17 mouse cellular contexts compared by ENCODE assay signal in the genomic region with DNA sequence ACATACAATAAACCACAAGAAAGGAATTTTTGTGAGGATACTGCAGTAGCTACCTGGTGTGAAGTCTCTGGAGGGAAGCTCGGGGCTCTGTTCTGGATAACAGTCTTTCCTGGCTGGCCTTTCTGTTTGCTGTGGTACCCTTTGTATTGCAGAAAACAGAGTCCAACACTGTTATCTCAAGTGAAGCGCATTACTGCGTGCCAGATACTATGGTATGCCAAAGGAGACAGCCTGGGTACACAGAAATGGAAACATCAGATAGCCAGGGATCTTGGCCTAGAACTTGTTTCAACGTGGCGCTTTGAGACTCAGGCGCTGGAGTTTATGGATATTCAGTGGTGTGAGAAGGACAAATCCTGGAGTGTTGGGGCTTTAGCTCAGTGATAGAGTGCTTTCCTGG. TPM values are rescaled to one million over a fixed set of nuclear protein-coding genes. Genes with fewer than 3 reads are reported as not detected.
DNase-seq lines count a peak whose midpoint lies in the region; TF ChIP-seq lines count a peak whose summit lies in the region.
"Had no signal": no experiment of that assay in that cellular context is flagged by ENCODE, and none has a peak within 500 bp of the region (broad histone marks: within the 10 kb centered on the region; RNA-seq: fewer than 3 reads in every experiment).

No protein-coding gene starts in this region.

- peak overlapping the region; percentile 75 for H3K27ac ChIP-seq in gastrocnemius, adult 2 months
- H3K27ac ChIP-seq in layer of hippocampus, adult 2 months = peak overlapping the region; percentile 64
- H3K27ac ChIP-seq: embryonic facial prominence, embryonic 10.5 days; forebrain, embryonic 13.5 days; hindbrain, embryonic 12.5 days had no signal

- TF ChIP-seq CTCF in gastrocnemius, adult 2 months (IDR thresholded peaks at IDR 0.05) = no peak
- no peak for TF ChIP-seq CTCF in layer of hippocampus, adult 2 months (conservative IDR thresholded peaks at IDR 0.05)

- no peak overlapping the region for H3K4me3 ChIP-seq in gastrocnemius, adult 2 months
- no peak overlapping the region for H3K4me3 ChIP-seq in layer of hippocampus, adult 2 months
- H3K4me3 ChIP-seq: embryonic facial prominence, embryonic 10.5 days; forebrain, embryonic 13.5 days; hindbrain, embryonic 12.5 days had no signal

- intact Hi-C loops in gastrocnemius, adult 2 months (cut with DNase I) = no loop called here

- DNase-seq in gastrocnemius, adult 2 months = no peak
- DNase-seq in gastrocnemius, adult 8-10 months (ENCODE audit: low spot score in 2 of 2) = no peak
- DNase-seq in heart, adult 8-10 months (ENCODE audit: low spot score) = peak; percentile 34
- DNase-seq in heart, postnatal 4 days = no peak
- DNase-seq in layer of hippocampus, adult 2 months (ENCODE audit: low spot score in 2 of 2) = no peak
- no peak for DNase-seq in layer of hippocampus, postnatal 10 days (ENCODE audit: low spot score in 2 of 2)
- no peak for DNase-seq in spleen, adult 18-20 months
- DNase-seq: B cell, adult 2 months; forebrain, postnatal 0 days; gastrocnemius, postnatal 36 days; kidney, adult 8-10 months had no signal

RNA-seq across cellular contexts. Expression of a gene that starts 21.2 kb away (rescaled TPM):
- under 1 TPM; 0.13 to 0.20 TPM for total RNA-seq in gastrocnemius, adult 2 months (2021)
- total RNA-seq in gastrocnemius, adult 8-10 months (2022) = 1 to 10 TPM in 2 of 4 experiments, under 1 TPM in 2; 0.46 to 2.0 (median 1.2) TPM
- under 1 TPM; 0.16 to 0.37 (median 0.32) TPM for total RNA-seq in heart, adult 8-10 months (2022)
- total RNA-seq in heart, postnatal 4 days (2021) = under 1 TPM; 0.36 to 0.41 TPM
- total RNA-seq in layer of hippocampus, adult 2 months (2021) = under 1 TPM; 0.13 to 0.17 TPM
- under 1 TPM; 0.54 to 0.66 TPM for total RNA-seq in layer of hippocampus, postnatal 10 days (2021)
- total RNA-seq: G1E had no signal

RNA-seq across cellular contexts. Expression of a gene that starts 26.6 kb away (rescaled TPM):
- not detected for total RNA-seq in gastrocnemius, adult 2 months (2021)
- not detected for total RNA-seq in gastrocnemius, adult 8-10 months (2022)
- not detected for total RNA-seq in heart, adult 8-10 months (2022)
- not detected for total RNA-seq in heart, postnatal 4 days (2021)
- total RNA-seq in layer of hippocampus, adult 2 months (2021) = not detected
- total RNA-seq in layer of hippocampus, postnatal 10 days (2021) = not detected
- total RNA-seq: forebrain, postnatal 0 days; G1E; gastrocnemius, adult 18-20 months; gastrocnemius, postnatal 36 days; heart, postnatal 10 days had no signal

RNA-seq across cellular contexts. Expression of a gene that starts 28.5 kb away (rescaled TPM):
- 100 to 1,000 TPM in 1 of 2 experiments, 10 to 100 TPM in 1; 94.3 to 127 TPM for total RNA-seq in gastrocnemius, adult 2 months (2021)
- total RNA-seq in gastrocnemius, adult 8-10 months (2022) = 100 to 1,000 TPM in 2 of 4 experiments, 10 to 100 TPM in 2; 97.9 to 127 (median 108) TPM
- total RNA-seq in heart, adult 8-10 months (2022) = 100 to 1,000 TPM; 121 to 150 (median 137) TPM
- 10 to 100 TPM; 81.0 to 81.1 TPM for total RNA-seq in heart, postnatal 4 days (2021)
- 10 to 100 TPM; 29.8 to 34.2 TPM for total RNA-seq in layer of hippocampus, adult 2 months (2021)
- 10 to 100 TPM; 10.1 to 13.5 TPM for total RNA-seq in layer of hippocampus, postnatal 10 days (2021)
